Mouse (Mus musculus) T-helper 2 cell (primary cell): Measurements from ENCODE around the gene Inpp4b.

ENCODE experiments used
- in situ Hi-C: fragments of 300-600 bp; cut with MboI, MseI; formaldehyde crosslinking; loops from one replicate; pipeline ENCODE4 v1.15.1; 2025; ENCODE audit warnings: high pct_unique_total_duplicates

Gene Inpp4b

GRCm38 (mm10) chr8:81692167-81692566 lies 349.8 kb downstream of the Inpp4b start:
- in situ Hi-C loops, result loop anchor here (25.0 kb wide), 1 partner anchor 1070 kb away; the partner anchor contains the start of gene Zfp330

GRCm38 (mm10) chr8:81694893-81695292 lies 352.5 kb downstream of the Inpp4b start:
- in situ Hi-C loops, result loop anchor here (25.0 kb wide), 1 partner anchor 1067 kb away; the partner anchor contains the start of gene Zfp330

GRCm38 (mm10) chr8:81702038-81702437 lies 359.7 kb downstream of the Inpp4b start:
- in situ Hi-C loops, result no loop called here

GRCm38 (mm10) chr8:81703571-81704365 lies 361.4 kb downstream of the Inpp4b start:
- in situ Hi-C loops, result no loop called here

- in situ Hi-C loops, result no loop called here
Measured at GRCm38 (mm10) chr8:81707436-81707835, 365.1 kb downstream of the Inpp4b start.

- in situ Hi-C loops, result loop anchor here (5.0 kb wide), 1 partner anchor 114 kb away; no protein-coding TSS in a partner anchor
Measured at GRCm38 (mm10) chr8:81731332-81731731, 389.0 kb downstream of the Inpp4b start.

- in situ Hi-C loops, result no loop called here
Measured at GRCm38 (mm10) chr8:81735655-81736054, 393.3 kb downstream of the Inpp4b start.

GRCm38 (mm10) chr8:81736103-81736502 lies 393.7 kb downstream of the Inpp4b start:
- in situ Hi-C loops, result no loop called here

- in situ Hi-C loops, result no loop called here
Measured at GRCm38 (mm10) chr8:81742588-81742987, 400.2 kb downstream of the Inpp4b start.

- in situ Hi-C loops, result no loop called here
Measured at GRCm38 (mm10) chr8:81743040-81743439, 400.7 kb downstream of the Inpp4b start.

GRCm38 (mm10) chr8:81745439-81745838 lies 403.1 kb downstream of the Inpp4b start:
- in situ Hi-C loops, result no loop called here

- in situ Hi-C loops, result loop anchor here (25.0 kb wide), 1 partner anchor 264 kb away; no protein-coding TSS in a partner anchor
Measured at GRCm38 (mm10) chr8:81751159-81751558, 408.8 kb downstream of the Inpp4b start.

- in situ Hi-C loops, result loop anchor here (25.0 kb wide), 1 partner anchor 269 kb away; no protein-coding TSS in a partner anchor
Measured at GRCm38 (mm10) chr8:81756663-81757062, 414.3 kb downstream of the Inpp4b start.

- in situ Hi-C loops, result loop anchor here (25.0 kb wide), 1 partner anchor 270 kb away; no protein-coding TSS in a partner anchor
Measured at GRCm38 (mm10) chr8:81757580-81758144, 415.3 kb downstream of the Inpp4b start.

GRCm38 (mm10) chr8:81761466-81761865 lies 419.1 kb downstream of the Inpp4b start:
- in situ Hi-C loops, result loop anchor here (25.0 kb wide), 1 partner anchor 274 kb away; no protein-coding TSS in a partner anchor

- in situ Hi-C loops, result loop anchor here (5.0 to 25.0 kb wide), 2 partner anchors 279 to 419 kb away; no protein-coding TSS in a partner anchor
Measured at GRCm38 (mm10) chr8:81766033-81766432, 423.7 kb downstream of the Inpp4b start.

- in situ Hi-C loops, result loop anchor here (5.0 to 25.0 kb wide), 2 partner anchors 280 to 420 kb away; no protein-coding TSS in a partner anchor
Measured at GRCm38 (mm10) chr8:81767411-81768312, 425.3 kb downstream of the Inpp4b start.

- in situ Hi-C loops, result loop anchor here (5.0 to 25.0 kb wide), 2 partner anchors 281 to 421 kb away; no protein-coding TSS in a partner anchor
Measured at GRCm38 (mm10) chr8:81768313-81768675, 425.9 kb downstream of the Inpp4b start.

GRCm38 (mm10) chr8:81768731-81769445 lies 426.5 kb downstream of the Inpp4b start:
- in situ Hi-C loops, result loop anchor here (5.0 to 25.0 kb wide), 2 partner anchors 282 to 422 kb away; no protein-coding TSS in a partner anchor

GRCm38 (mm10) chr8:81770603-81771276 lies 428.4 kb downstream of the Inpp4b start:
- in situ Hi-C loops, result loop anchor here (25.0 kb wide), 1 partner anchor 283 kb away; no protein-coding TSS in a partner anchor
